Mouse (Mus musculus) C2C12 (cell line): ENCODE data around the gene Slc12a8. TPM values are rescaled to one million over a fixed set of nuclear protein-coding genes. Genes with fewer than 3 reads are reported as not detected.

Experiments used
- H3K27me3 ChIP-seq: one replicate; pipeline ENCODE4 v1.6.1; 2011; ENCODE audit not compliant: control insufficient read depth, insufficient read depth, insufficient read length
- H3K36me3 ChIP-seq: one replicate; pipeline ENCODE4 v1.6.1; 2011; ENCODE audit not compliant: control insufficient read depth, insufficient read depth
- H3K4me3 ChIP-seq: one replicate; pipeline ENCODE4 v1.5.1; 2011; ENCODE audit warnings: mild to moderate bottlenecking, control low read depth; ENCODE audit not compliant: poor library complexity, insufficient read depth, severe bottlenecking
- H3K79me2 ChIP-seq: one replicate; pipeline ENCODE4 v1.6.1; 2011; ENCODE audit not compliant: control insufficient read depth, insufficient read depth
- H3K79me3 ChIP-seq: one replicate; pipeline ENCODE4 v1.6.1; 2011; ENCODE audit warnings: low read depth, control low read depth
- H3ac ChIP-seq: one replicate; pipeline ENCODE3; 2011; ENCODE audit warnings: low read depth; ENCODE audit not compliant: control insufficient read depth, insufficient read length
- CEBPB ChIP-seq: IDR thresholded peaks from one replicate; pipeline ENCODE4 v1.6.1; 2011; ENCODE audit warnings: low read depth, mild to moderate bottlenecking, control low read depth, moderate library complexity
- CTCF ChIP-seq: IDR thresholded peaks from one replicate; pipeline ENCODE4 v1.5.1; 2011; ENCODE audit not compliant: control insufficient read depth, insufficient read depth, insufficient read length
- FOSL1 ChIP-seq: IDR thresholded peaks from one replicate; pipeline ENCODE4 v1.8.0; 2011; ENCODE audit warnings: mild to moderate bottlenecking, low read length; ENCODE audit not compliant: poor library complexity, insufficient read depth, severe bottlenecking
- MAX ChIP-seq: IDR thresholded peaks from one replicate; pipeline ENCODE4 v1.6.1; 2011; ENCODE audit warnings: mild to moderate bottlenecking, control low read depth
- MYOD1 ChIP-seq: IDR thresholded peaks from one replicate; pipeline ENCODE4 v1.6.1; 2011; ENCODE audit warnings: low read depth; ENCODE audit not compliant: control insufficient read depth, insufficient read length
- MYOG ChIP-seq: IDR thresholded peaks from one replicate; pipeline ENCODE4 v1.6.1; 2011; ENCODE audit not compliant: control insufficient read depth, insufficient read length; ENCODE audit errors: extremely low read depth
- USF1 ChIP-seq: IDR thresholded peaks from one replicate; pipeline ENCODE4 v1.6.1; 2011; ENCODE audit warnings: low read depth, mild to moderate bottlenecking, control low read depth, moderate library complexity
- polyA plus RNA-seq: library from polyadenylated mRNA; unstranded; fragments of >200 nt; fragmentation: generic; extraction: Trizol; gene quantifications from one replicate; pipeline ENCODE4 v1.2.1, GENCODE M21; 2012; ENCODE audit warnings: missing spikeins

Slc12a8 gene
- polyA plus RNA-seq, 1 experiment = 0.06 TPM

GRCm38 (mm10) chr16:33675151-33675847 is 158.2 kb downstream of the Slc12a8 start:
- H3K79me3 ChIP-seq = no peaks in the 10 kb centered on the region
- TF ChIP-seq CTCF = no peak
- H3K79me2 ChIP-seq = no peaks in the 10 kb centered on the region
- no peaks in the 10 kb centered on the region for H3K27me3 ChIP-seq
- H3ac ChIP-seq = no peak overlapping the region
- no peaks in the 10 kb centered on the region for H3K36me3 ChIP-seq
- no peak overlapping the region for H3K4me3 ChIP-seq

DNA sequence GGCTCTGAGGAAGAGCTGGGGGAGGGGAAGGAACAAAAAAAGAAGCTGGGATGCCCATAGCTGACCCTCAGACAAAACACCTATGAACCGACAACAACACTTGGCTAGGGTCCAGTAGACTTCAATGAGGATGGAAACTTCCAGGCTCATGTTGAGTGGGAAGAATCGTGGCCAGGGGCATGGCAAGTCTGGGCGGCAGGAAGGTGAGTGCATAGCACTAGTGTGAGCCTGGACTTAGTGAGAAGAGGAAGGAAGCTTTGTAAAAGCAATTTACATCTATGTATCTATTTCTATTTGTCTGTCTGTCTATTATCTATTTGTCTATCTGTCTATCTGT is 158.7 kb downstream of the Slc12a8 start:
- Histone ChIP-seq H3K27me3 (no peaks in the 10 kb centered on the region), H3ac (no peak overlapping the region), H3K79me2 (no peaks in the 10 kb centered on the region), H3K36me3 (no peaks in the 10 kb centered on the region), H3K4me3 (no peak overlapping the region), H3K79me3 (no peaks in the 10 kb centered on the region)
- TF ChIP-seq MYOG (no peak), FOSL1 (no peak), CEBPB (no peak), MAX (no peak), CTCF (no peak), MYOD1 (no peak), USF1 (no peak)

GRCm38 (mm10) chr16:33676347-33677312 is 159.5 kb downstream of the Slc12a8 start:
- no peak for TF ChIP-seq MYOD1
- peak; percentile 4 for TF ChIP-seq CEBPB
- Histone ChIP-seq H3K79me3 (no peaks in the 10 kb centered on the region), H3K36me3 (no peaks in the 10 kb centered on the region), H3K79me2 (no peaks in the 10 kb centered on the region), H3K27me3 (no peaks in the 10 kb centered on the region), H3K4me3 (no peak overlapping the region), H3ac (no peak overlapping the region)

DNA sequence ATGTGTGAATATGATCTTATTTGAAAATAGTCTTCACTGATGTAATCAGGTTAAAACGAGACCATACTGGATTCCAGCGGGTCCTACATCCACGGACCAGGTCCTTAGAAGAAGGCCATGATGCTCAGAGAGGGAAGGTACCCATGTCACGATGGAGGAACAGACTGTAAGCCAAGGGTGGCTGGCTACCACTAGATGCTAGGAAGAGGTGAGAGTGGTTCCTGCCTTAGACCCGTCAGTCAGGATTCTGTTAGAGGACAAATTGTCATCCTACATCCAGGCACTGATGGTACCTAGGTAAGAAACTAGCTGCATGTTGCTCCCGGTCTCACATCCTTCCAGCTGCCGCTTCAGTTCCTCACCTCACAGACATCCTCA is 160.2 kb downstream of the Slc12a8 start:
- no peaks in the 10 kb centered on the region for H3K27me3 ChIP-seq
- H3K79me2 ChIP-seq = no peaks in the 10 kb centered on the region
- no peak overlapping the region for H3K4me3 ChIP-seq
- no peak for TF ChIP-seq CTCF
- TF ChIP-seq FOSL1 = no peak
- TF ChIP-seq USF1 = no peak
- no peak for TF ChIP-seq MAX
- TF ChIP-seq CEBPB = no peak
- no peak for TF ChIP-seq MYOG
- no peak for TF ChIP-seq MYOD1
- no peak overlapping the region for H3ac ChIP-seq
- no peaks in the 10 kb centered on the region for H3K79me3 ChIP-seq
- no peaks in the 10 kb centered on the region for H3K36me3 ChIP-seq

- Histone ChIP-seq H3K36me3 (no peaks in the 10 kb centered on the region), H3K79me2 (no peaks in the 10 kb centered on the region), H3K27me3 (no peaks in the 10 kb centered on the region), H3K4me3 (no peak overlapping the region), H3K79me3 (no peaks in the 10 kb centered on the region), H3ac (no peak overlapping the region)
- TF ChIP-seq USF1 = no peak
- TF ChIP-seq CEBPB = no peak
- TF ChIP-seq CTCF = no peak
- no peak for TF ChIP-seq MYOD1
- TF ChIP-seq MAX = no peak
- no peak for TF ChIP-seq FOSL1
- TF ChIP-seq MYOG = no peak
These were observed 160.8 kb downstream of the Slc12a8 start for GRCm38 (mm10) chr16:33677901-33678300.

GRCm38 (mm10) chr16:33680271-33680670 is 163.1 kb downstream of the Slc12a8 start:
- H3K36me3 ChIP-seq = no peaks in the 10 kb centered on the region
- peaks cover 2% of the 10 kb centered on the region for H3K79me3 ChIP-seq
- H3K27me3 ChIP-seq = no peaks in the 10 kb centered on the region
- H3K79me2 ChIP-seq = peaks cover 7% of the 10 kb centered on the region
- no peak overlapping the region for H3K4me3 ChIP-seq
- no peak for TF ChIP-seq MYOG
- TF ChIP-seq USF1 = no peak
- TF ChIP-seq MYOD1 = no peak
- no peak for TF ChIP-seq FOSL1
- no peak for TF ChIP-seq MAX
- no peak for TF ChIP-seq CTCF
- no peak overlapping the region for H3ac ChIP-seq
